Mouse (Mus musculus) gonadal fat pad, adult 2 months (tissue): ENCODE measurements around the gene Zfp11. TPM values are rescaled to one million over a fixed set of nuclear protein-coding genes. Genes with fewer than 3 reads are reported as not detected.

Experiments used
- DNase-seq: peaks from one replicate; pipeline ENCODE4 v3.0.0-alpha.2; 2012; ENCODE audit warnings: low read depth
- polyA plus RNA-seq: library from polyadenylated mRNA; depleted of rRNA; stranded (reverse); fragments of >200 nt; gene quantifications from 2 replicates; pipeline ENCODE4 v1.2.3, GENCODE M21; 2012; rRNA removed

Zfp11 gene
- polyA plus RNA-seq, 1 experiment, result 1.6 TPM

GRCm38 (mm10) chr5:129611060-129611459 lies 58.8 kb downstream of the Zfp11 start:
- DNase-seq, result peak; percentile 13

GRCm38 (mm10) chr5:129607476-129607875 lies 62.4 kb downstream of the Zfp11 start:
- no peak for DNase-seq

Other genes with a start within 250 kb of the Zfp11 start
- gene Sfswap, start 168.9 kb downstream of the Zfp11 start, polyA plus RNA-seq, result 52.8 and 57.0 TPM in 2 replicates
- gene Mmp17, start 85.9 kb downstream of the Zfp11 start, polyA plus RNA-seq, result 3.3 and 4.7 TPM in 2 replicates
- gene Sept14, start 38.4 kb upstream of the Zfp11 start, polyA plus RNA-seq, result 0.12 TPM in 1 of 2 replicates, not detected in the other
- 59.5 and 72.4 TPM in 2 replicates for gene Mrps17, start 45.4 kb upstream of the Zfp11 start, polyA plus RNA-seq
- gene Nipsnap2, start 55.0 kb upstream of the Zfp11 start, polyA plus RNA-seq, result 55.0 and 57.8 TPM in 2 replicates
- 56.6 and 95.0 TPM in 2 replicates for gene Psph, start 117.3 kb upstream of the Zfp11 start, polyA plus RNA-seq
- 18.8 and 24.8 TPM in 2 replicates for gene Sumf2, start 176.9 kb upstream of the Zfp11 start, polyA plus RNA-seq
- gene Chchd2, start 217.4 kb upstream of the Zfp11 start, polyA plus RNA-seq, result 855 and 995 TPM in 2 replicates
- gene Zbed5, start 225.6 kb upstream of the Zfp11 start, polyA plus RNA-seq, result 3.5 and 3.9 TPM in 2 replicates
- 5.6 and 7.0 TPM in 2 replicates for gene Phkg1, start 228.4 kb upstream of the Zfp11 start, polyA plus RNA-seq
- gene Nupr1l, start 238.4 kb upstream of the Zfp11 start, polyA plus RNA-seq, result 36.7 and 41.6 TPM in 2 replicates